Mouse (Mus musculus) colon, adult 2 months (tissue): Measurements from ENCODE around the gene Fpr-rs7. TPM values are rescaled to one million over a fixed set of nuclear protein-coding genes. Genes with fewer than 3 reads are reported as not detected.

Experiments
- polyA plus RNA-seq: library from polyadenylated mRNA; depleted of rRNA; stranded (reverse); fragments of >200 nt; gene quantifications from 2 replicates; pipeline ENCODE4 v1.2.3, GENCODE M21; 2012; rRNA removed

Gene Fpr-rs7
- not detected in 2 replicates for polyA plus RNA-seq

GRCm38 (mm10) chr17:20114126-20114525, at the start of gene Fpr-rs7:
Gene Fpr-rs7 (minus strand): TSS chr17:20114226.

Other genes starting within 250 kb of the Fpr-rs7 start
- gene Vmn2r104, start 65.9 kb downstream of the Fpr-rs7 start, polyA plus RNA-seq: not detected in 2 replicates
- gene Fpr-rs6, start 68.9 kb upstream of the Fpr-rs7 start, polyA plus RNA-seq: not detected in 2 replicates
- gene Vmn2r105, start 120.8 kb upstream of the Fpr-rs7 start, polyA plus RNA-seq: not detected in 2 replicates
- not detected in 2 replicates for gene Vmn2r106, start 171.3 kb upstream of the Fpr-rs7 start, polyA plus RNA-seq
- gene Vmn2r107, start 231.0 kb upstream of the Fpr-rs7 start, polyA plus RNA-seq: not detected in 2 replicates